Mouse (Mus musculus): ENCODE data around the gene Atp8b4. TPM values are rescaled to one million over a fixed set of nuclear protein-coding genes. Genes with fewer than 3 reads are reported as not detected.

The Atp8b4 gene
- polyA plus RNA-seq, 2 experiments: 3.0 to 4.9 TPM

DNA sequence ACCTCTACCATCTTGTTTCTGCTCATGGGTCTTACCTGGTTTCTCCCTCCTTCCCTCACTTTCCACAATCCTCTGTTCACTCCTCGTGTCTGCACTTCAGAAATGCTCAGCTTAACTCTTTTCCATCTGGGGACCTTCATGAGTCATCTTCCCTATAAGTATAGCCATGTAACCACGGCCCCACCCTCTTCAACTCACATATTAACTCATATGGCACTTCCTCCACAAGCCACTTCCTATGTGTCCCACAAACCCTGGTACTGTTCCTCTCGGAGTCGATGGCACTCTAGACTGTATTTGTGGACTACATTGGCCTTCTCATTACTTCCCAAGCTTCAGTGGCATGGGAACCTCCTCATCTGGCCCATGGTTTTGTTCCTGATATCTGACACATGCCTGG is 9.0 kb downstream of the Atp8b4 start:
- peak overlapping the region in 1 of 2 experiments; percentile 16; a peak in 1 of 4 replicates for H3K4me3 ChIP-seq (ENCODE audit: insufficient read depth in 1 of 2, low read depth in 2 of 2, low read length in 2 of 2)

GRCm38 (mm10) chr2:126490573-126490972 is 9.9 kb downstream of the Atp8b4 start:
- DNase-seq (ENCODE audit: low read depth in 3 of 3, low spot score in 3 of 3) (no peak), ATAC-seq (ENCODE audit: insufficient read depth) (no peak)
- TF ChIP-seq EP300 (IDR thresholded peaks at IDR 0.05; ENCODE audit: low read depth): no peak
- no peak for TF ChIP-seq CTCF (IDR thresholded peaks at IDR 0.05; ENCODE audit: low read depth)
- Histone ChIP-seq H3K27me3 (ENCODE audit: control insufficient read depth, insufficient read depth, low read length) (no peaks in the 10 kb centered on the region), H3K4me2 (ENCODE audit: low read depth) (no peak overlapping the region), H3K36me3 (replicated peaks; ENCODE audit: control insufficient read depth, insufficient read depth, low read depth) (no peaks in the 10 kb centered on the region), H3K9me3 (ENCODE audit: control insufficient read depth, low read length) (no peaks in the 10 kb centered on the region), H3K4me3 (ENCODE audit: insufficient read depth in 1 of 2, low read depth in 2 of 2, low read length in 2 of 2) (peak overlapping the region in 1 of 2 experiments; percentile 16; a peak in 1 of 4 replicates), H3K27ac (no peak overlapping the region), H3K9ac (replicated peaks) (no peak overlapping the region), H3K4me1 (replicated peaks; ENCODE audit: control insufficient read depth in 2 of 2, insufficient read depth in 2 of 2, low read length in 1 of 2) (peaks cover 0 to 3% of the 10 kb centered on the region in 2 experiments; a peak in 1 of 4 replicates)
- WGBS (ENCODE audit: insufficient replicate concordance): 46% methylated on average over 9 of the region's 9 CpGs

More for the DNA sequence above, 9.0 kb downstream of the Atp8b4 start:
- Histone ChIP-seq H3K27me3 (ENCODE audit: control insufficient read depth, insufficient read depth, low read length) (no peaks in the 10 kb centered on the region), H3K9me3 (ENCODE audit: control insufficient read depth, low read length) (no peaks in the 10 kb centered on the region), H3K4me2 (ENCODE audit: low read depth) (no peak overlapping the region), H3K36me3 (replicated peaks; ENCODE audit: control insufficient read depth, insufficient read depth, low read depth) (no peaks in the 10 kb centered on the region), H3K9ac (replicated peaks) (no peak overlapping the region), H3K4me1 (replicated peaks; ENCODE audit: control insufficient read depth in 2 of 2, insufficient read depth in 2 of 2, low read length in 1 of 2) (peaks cover 0 to 3% of the 10 kb centered on the region in 2 experiments; a peak in 1 of 4 replicates), H3K27ac (no peak overlapping the region)
- DNase-seq (ENCODE audit: low read depth in 3 of 3, low spot score in 3 of 3) (no peak), ATAC-seq (ENCODE audit: insufficient read depth) (no peak)
- 11% methylated on average over 4 of the region's 4 CpGs for WGBS (ENCODE audit: insufficient replicate concordance)
- no peak for TF ChIP-seq CTCF (IDR thresholded peaks at IDR 0.05; ENCODE audit: low read depth)
- TF ChIP-seq EP300 (IDR thresholded peaks at IDR 0.05; ENCODE audit: low read depth): no peak

DNA sequence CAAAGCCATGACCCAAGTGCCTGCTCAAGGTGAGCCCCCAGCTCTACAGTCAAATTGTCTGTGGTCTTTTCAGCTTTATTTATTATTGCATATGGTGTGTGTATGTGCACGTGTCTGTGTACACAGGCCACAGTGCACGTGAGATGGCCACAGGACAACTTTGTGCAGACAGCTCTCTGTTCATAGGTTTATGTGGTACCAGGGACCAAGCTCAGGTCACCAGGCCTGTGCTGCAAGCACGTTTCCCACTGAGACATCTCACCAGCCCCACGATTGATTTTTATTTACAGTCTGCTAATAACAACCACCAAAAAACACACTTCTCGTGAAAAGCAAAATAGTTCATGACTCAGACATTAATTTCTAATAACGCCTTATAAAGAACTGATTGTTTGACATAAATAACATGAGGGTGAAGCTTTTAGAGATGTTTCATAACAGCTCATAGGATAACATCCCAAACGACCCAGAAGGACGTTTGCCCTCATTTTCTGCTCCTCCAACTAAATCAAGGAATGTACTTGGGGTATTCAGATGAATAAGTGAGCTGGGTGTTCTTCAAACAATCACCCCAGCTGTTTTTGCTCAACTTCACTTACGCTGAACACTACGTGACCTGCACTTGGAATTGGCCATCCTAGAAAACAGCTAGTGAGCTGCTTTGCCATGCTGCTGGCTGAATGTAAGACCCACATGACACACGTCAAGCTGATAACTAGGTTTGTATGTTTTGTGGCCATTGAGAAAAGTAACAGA is 15.0 kb downstream of the Atp8b4 start:
- H3K27ac ChIP-seq: no peak overlapping the region
- no peak for ATAC-seq (ENCODE audit: insufficient read depth)
- no peaks in the 10 kb centered on the region for H3K9me3 ChIP-seq (ENCODE audit: control insufficient read depth, low read length)
- H3K27me3 ChIP-seq (ENCODE audit: control insufficient read depth, insufficient read depth, low read length): no peaks in the 10 kb centered on the region
- H3K4me3 ChIP-seq (ENCODE audit: insufficient read depth in 1 of 2, low read depth in 2 of 2, low read length in 2 of 2): no peak overlapping the region
- no peak overlapping the region for H3K9ac ChIP-seq (replicated peaks)
- DNase-seq (ENCODE audit: low read depth in 3 of 3, low spot score in 3 of 3): no peak
- 61% methylated on average over 11 of the region's 11 CpGs for WGBS (ENCODE audit: insufficient replicate concordance)
- no peak overlapping the region for H3K4me2 ChIP-seq (ENCODE audit: low read depth)
- H3K36me3 ChIP-seq (replicated peaks; ENCODE audit: control insufficient read depth, insufficient read depth, low read depth): no peaks in the 10 kb centered on the region
- TF ChIP-seq EP300 (IDR thresholded peaks at IDR 0.05; ENCODE audit: low read depth) (no peak), CTCF (IDR thresholded peaks at IDR 0.05; ENCODE audit: low read depth) (no peak)
- no peaks in the 10 kb centered on the region for H3K4me1 ChIP-seq (replicated peaks; ENCODE audit: control insufficient read depth in 2 of 2, insufficient read depth in 2 of 2, low read length in 1 of 2)

DNA sequence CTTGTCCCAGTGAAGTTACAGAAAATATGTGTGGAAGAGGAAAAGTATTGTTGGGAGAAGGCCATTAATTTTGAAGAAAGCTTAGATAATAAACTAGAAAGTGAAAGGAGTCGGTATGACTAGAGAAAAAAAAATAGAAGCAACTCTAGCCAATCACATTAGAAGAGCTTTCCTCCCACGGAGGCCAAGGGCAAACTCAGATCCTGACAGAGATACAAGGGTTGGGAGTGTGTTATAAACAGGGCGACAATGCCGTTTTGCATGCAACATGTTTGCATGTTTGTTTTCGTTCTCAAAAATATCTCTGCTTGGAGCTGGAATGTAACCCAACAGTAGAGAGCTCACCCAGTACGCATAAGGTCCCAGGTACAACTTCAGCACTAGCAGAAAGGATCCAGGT is 17.1 kb downstream of the Atp8b4 start:
- H3K4me3 ChIP-seq (ENCODE audit: insufficient read depth in 1 of 2, low read depth in 2 of 2, low read length in 2 of 2): no peak overlapping the region
- no peaks in the 10 kb centered on the region for H3K4me1 ChIP-seq (replicated peaks; ENCODE audit: control insufficient read depth in 2 of 2, insufficient read depth in 2 of 2, low read length in 1 of 2)
- H3K27me3 ChIP-seq (ENCODE audit: control insufficient read depth, insufficient read depth, low read length): no peaks in the 10 kb centered on the region
- H3K27ac ChIP-seq: no peak overlapping the region
- no peaks in the 10 kb centered on the region for H3K9me3 ChIP-seq (ENCODE audit: control insufficient read depth, low read length)
- no peak for TF ChIP-seq EP300 (IDR thresholded peaks at IDR 0.05; ENCODE audit: low read depth)
- TF ChIP-seq CTCF (IDR thresholded peaks at IDR 0.05; ENCODE audit: low read depth): no peak
- H3K9ac ChIP-seq (replicated peaks): no peak overlapping the region
- WGBS (ENCODE audit: insufficient replicate concordance): 45% methylated on average over 6 of the region's 6 CpGs
- H3K4me2 ChIP-seq (ENCODE audit: low read depth): no peak overlapping the region
- no peak for DNase-seq (ENCODE audit: low read depth in 3 of 3, low spot score in 3 of 3)
- H3K36me3 ChIP-seq (replicated peaks; ENCODE audit: control insufficient read depth, insufficient read depth, low read depth): no peaks in the 10 kb centered on the region
- ATAC-seq (ENCODE audit: insufficient read depth): no peak

DNA sequence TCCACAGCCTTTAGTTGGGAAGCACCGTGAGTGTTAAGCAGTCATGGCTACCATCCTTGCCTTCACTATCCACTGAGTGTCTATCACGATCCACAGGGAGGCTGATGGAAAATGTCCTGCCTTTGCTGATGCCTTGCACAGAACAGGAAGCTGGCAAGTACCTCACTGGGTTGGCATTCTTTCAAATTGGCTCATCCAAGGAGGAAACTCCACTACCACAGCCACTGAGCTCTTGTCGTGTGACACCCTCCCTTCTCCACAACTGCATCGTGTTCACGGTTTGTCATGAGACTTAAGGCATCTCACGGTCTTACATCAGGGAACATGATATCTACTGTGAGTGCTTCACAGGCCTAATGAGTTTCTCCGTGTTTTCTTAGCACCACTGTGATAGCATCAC is 22.9 kb downstream of the Atp8b4 start:
- no peaks in the 10 kb centered on the region for H3K27me3 ChIP-seq (ENCODE audit: control insufficient read depth, insufficient read depth, low read length)
- H3K27ac ChIP-seq: no peak overlapping the region
- no peaks in the 10 kb centered on the region for H3K36me3 ChIP-seq (replicated peaks; ENCODE audit: control insufficient read depth, insufficient read depth, low read depth)
- peaks cover 0 to 3% of the 10 kb centered on the region in 2 experiments; a peak in 1 of 4 replicates for H3K4me1 ChIP-seq (replicated peaks; ENCODE audit: control insufficient read depth in 2 of 2, insufficient read depth in 2 of 2, low read length in 1 of 2)
- no peak for ATAC-seq (ENCODE audit: insufficient read depth)
- TF ChIP-seq EP300 (IDR thresholded peaks at IDR 0.05; ENCODE audit: low read depth) (no peak), CTCF (IDR thresholded peaks at IDR 0.05; ENCODE audit: low read depth) (no peak)
- no peak overlapping the region for H3K4me2 ChIP-seq (ENCODE audit: low read depth)
- no peak overlapping the region for H3K4me3 ChIP-seq (ENCODE audit: insufficient read depth in 1 of 2, low read depth in 2 of 2, low read length in 2 of 2)
- no peaks in the 10 kb centered on the region for H3K9me3 ChIP-seq (ENCODE audit: control insufficient read depth, low read length)
- no peak for DNase-seq (ENCODE audit: low read depth in 3 of 3, low spot score in 3 of 3)
- no peak overlapping the region for H3K9ac ChIP-seq (replicated peaks)
- 62% methylated on average over 7 of the region's 7 CpGs for WGBS (ENCODE audit: insufficient replicate concordance)
